Mouse (Mus musculus): ENCODE data around the gene Zscan4-ps2.

The Zscan4-ps2 gene

DNA sequence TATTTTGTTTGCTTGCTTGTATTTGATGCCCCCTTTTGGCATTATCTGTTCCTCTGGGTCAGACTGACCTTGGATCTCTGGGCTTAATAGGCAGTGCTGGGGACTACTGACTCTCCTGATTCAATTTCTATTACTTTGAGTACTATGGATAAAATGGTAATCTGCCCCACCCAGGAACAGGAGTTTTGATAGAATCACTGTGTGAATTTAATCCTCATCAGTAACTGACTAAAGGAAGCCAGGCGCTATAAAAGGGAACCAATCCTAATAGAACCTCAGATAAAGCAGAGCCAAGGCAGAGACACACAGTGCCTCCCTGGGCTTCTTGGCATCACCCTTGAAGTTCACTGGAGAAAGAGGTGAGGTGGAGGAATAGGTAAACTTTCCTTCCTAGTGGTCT is at the start of gene Zscan4-ps2:
TSS of gene Zscan4-ps2 (plus strand) at position 301 of the 400 bp plus-strand sequence.
- in situ Hi-C loops (cut with MboI, MseI), result loop anchor here (10.0 kb wide), 3 partner anchors 119 to 719 kb away; partner anchors contain the start of genes Zscan4c and Zscan4f
